Mouse (Mus musculus) lung, embryonic 14.5 days (tissue): ENCODE results near the gene Galnt6. TPM values are rescaled to one million over a fixed set of nuclear protein-coding genes. Genes with fewer than 3 reads are reported as not detected.

Experiments
- ATAC-seq: fragments of 200-750 bp; cut with Nextera tagmentation; 2 replicates; pipeline ENCODE4 v1.8.0; 2017; ENCODE audit warnings: mild to moderate bottlenecking, moderate TSS enrichment, moderate library complexity; ENCODE audit not compliant: insufficient read depth
- DNase-seq: peaks from one replicate; pipeline ENCODE4 v3.0.0-alpha.2; 2015
- H3K27ac ChIP-seq: fragments of 300-500 bp; sonication (generic); 2 replicates; pipeline ENCODE4 v1.5.1; 2014; ENCODE audit warnings: low read depth, mild to moderate bottlenecking, moderate library complexity
- H3K27me3 ChIP-seq: fragments of 300-500 bp; sonication (generic); 2 replicates; pipeline ENCODE4 v1.6.1; 2014; ENCODE audit warnings: low read length, control low read depth; ENCODE audit not compliant: insufficient read depth
- H3K36me3 ChIP-seq: fragments of 300-500 bp; sonication (generic); 2 replicates; pipeline ENCODE4 v1.6.1; 2014; ENCODE audit warnings: control low read depth; ENCODE audit not compliant: insufficient read depth
- H3K4me1 ChIP-seq: fragments of 300-500 bp; sonication (generic); 2 replicates; pipeline ENCODE4 v1.6.1; 2014; ENCODE audit warnings: antibody characterized with exemption, control low read depth; ENCODE audit not compliant: insufficient read depth
- H3K4me2 ChIP-seq: fragments of 300-500 bp; sonication (generic); 2 replicates; pipeline ENCODE4 v1.6.1; 2014; ENCODE audit warnings: mild to moderate bottlenecking
- H3K4me3 ChIP-seq: fragments of 300-500 bp; sonication (generic); 2 replicates; pipeline ENCODE4 v1.5.1; 2014; ENCODE audit warnings: low read depth, low read length
- H3K9ac ChIP-seq: fragments of 300-500 bp; sonication (generic); 2 replicates; pipeline ENCODE4 v1.6.1; 2014
- H3K9me3 ChIP-seq: fragments of 300-500 bp; sonication (generic); 2 replicates; pipeline ENCODE4 v1.6.1; 2016; ENCODE audit warnings: low read depth, low read length, control low read depth
- CTCF ChIP-seq: IDR thresholded peaks from 2 replicates; pipeline ENCODE4 v1.5.1; 2016; ENCODE audit warnings: antibody characterized with exemption, low read depth
- WGBS: fragments of 180-500 bp; shearing (Covaris S2); extraction: QIAGEN DNeasy Blood & Tissue Kit; methylation state at CpG from one replicate; pipeline ENCODE4 v1.1.7; 2014; 5-methylcytosine and 5-hydroxymethylcytosine counted together
- polyA plus RNA-seq: library from polyadenylated mRNA; unstranded; fragments of >200 nt; fragmentation: Nextera tagmentation; extraction: Ambion mirVana; gene quantifications from 2 replicates; pipeline ENCODE4 v1.2.1, GENCODE M21; 2014

Gene Galnt6
- polyA plus RNA-seq, 1 experiment from 2014 or later = 0.25 TPM

DNA sequence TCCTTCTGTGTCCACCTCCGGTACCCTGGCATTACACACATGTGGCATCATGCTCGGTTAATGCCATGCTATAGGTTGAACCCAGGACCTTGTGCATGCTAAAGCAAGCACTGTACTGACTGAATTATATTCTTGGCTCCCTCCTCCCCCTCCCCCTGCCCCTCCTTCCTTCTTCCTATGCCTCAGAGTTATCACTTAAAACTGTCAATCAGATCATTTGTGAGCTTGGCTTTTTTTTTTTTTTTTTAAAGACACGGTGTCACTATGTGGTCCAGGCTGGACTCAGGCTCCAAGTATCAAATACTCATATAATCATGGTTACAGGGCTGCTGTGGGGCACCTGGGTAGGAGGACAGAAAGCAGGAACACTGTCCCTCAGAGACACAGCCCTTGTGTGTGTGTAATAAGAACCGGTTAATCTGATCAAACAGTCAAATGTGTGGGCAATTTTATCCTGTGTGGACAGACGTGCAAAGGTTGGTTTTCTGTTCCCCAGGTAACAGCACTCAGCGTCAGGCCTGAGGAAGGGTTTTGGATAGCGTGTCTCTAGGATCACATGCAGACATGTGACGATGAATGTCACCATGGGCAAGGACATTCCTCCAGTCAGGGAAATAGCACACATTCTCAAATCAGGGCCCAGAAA, 20.6 kb downstream of the Galnt6 start:
- H3K36me3 ChIP-seq = no peaks in the 10 kb centered on the region

DNA sequence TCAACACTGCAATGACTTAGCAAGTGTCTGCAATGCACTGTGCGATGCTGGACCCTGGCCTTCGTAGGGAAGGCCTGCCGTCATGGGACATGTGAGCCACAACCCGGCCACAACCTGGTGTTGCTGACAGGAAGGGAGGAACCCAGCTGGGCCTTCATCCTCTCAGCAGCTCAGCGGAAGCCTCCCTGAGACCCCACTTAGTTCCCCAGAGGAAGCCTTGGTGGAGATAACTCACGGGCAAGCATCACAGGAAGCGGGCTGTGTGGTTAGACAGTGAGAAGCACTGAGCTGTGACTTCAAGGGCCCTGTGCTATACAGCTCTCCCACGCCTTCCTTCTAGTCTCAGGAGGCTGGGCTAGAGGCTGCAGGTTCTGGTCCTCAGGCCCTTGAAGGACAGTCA, 22.9 kb downstream of the Galnt6 start:
- WGBS = 61% methylated on average over 8 of the region's 8 CpGs
- no peak overlapping the region for H3K27ac ChIP-seq

More for the DNA sequence above, 20.6 kb downstream of the Galnt6 start:
- no peak overlapping the region for H3K4me2 ChIP-seq
- ATAC-seq = no peak
- TF ChIP-seq CTCF = no peak
- no peaks in the 10 kb centered on the region for H3K4me1 ChIP-seq
- DNase-seq = no peak
- H3K4me3 ChIP-seq = no peak overlapping the region
- 57% methylated on average over 8 of the region's 8 CpGs for WGBS
- peaks cover 7% of the 10 kb centered on the region for H3K27me3 ChIP-seq
- H3K9ac ChIP-seq = no peak overlapping the region
- no peak overlapping the region for H3K27ac ChIP-seq
- no peaks in the 10 kb centered on the region for H3K9me3 ChIP-seq

DNA sequence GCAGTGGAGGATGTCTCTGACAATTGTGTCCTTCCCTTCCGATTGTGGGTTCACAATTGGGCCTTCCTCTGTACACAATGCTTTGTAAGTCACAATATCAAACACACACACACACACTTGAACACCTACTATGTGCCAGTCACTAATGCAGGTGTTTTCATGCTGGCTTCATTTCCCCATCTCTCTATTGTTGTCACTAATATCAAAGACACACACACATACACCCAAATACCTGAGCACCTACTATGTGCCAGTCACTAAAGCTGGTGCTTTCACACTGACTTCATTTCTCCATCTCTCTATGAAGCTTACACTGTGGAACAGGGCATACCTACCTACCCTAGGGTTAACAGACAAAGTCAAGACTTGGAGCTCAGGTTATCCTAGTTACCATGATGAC, 23.8 kb downstream of the Galnt6 start:
- Histone ChIP-seq H3K4me3 (no peak overlapping the region), H3K27me3 (peaks cover 15% of the 10 kb centered on the region), H3K9ac (no peak overlapping the region), H3K4me2 (no peak overlapping the region), H3K36me3 (no peaks in the 10 kb centered on the region), H3K4me1 (no peaks in the 10 kb centered on the region), H3K9me3 (no peaks in the 10 kb centered on the region), H3K27ac (no peak overlapping the region)
- no peak for ATAC-seq
- TF ChIP-seq CTCF = no peak
- WGBS = 88% methylated on average over 1 of the region's 1 CpGs
- DNase-seq = no peak

More for the DNA sequence above, 22.9 kb downstream of the Galnt6 start:
- ATAC-seq (no peak), DNase-seq (no peak)
- Histone ChIP-seq H3K4me3 (no peak overlapping the region), H3K4me1 (no peaks in the 10 kb centered on the region), H3K36me3 (no peaks in the 10 kb centered on the region), H3K27me3 (peaks cover 15% of the 10 kb centered on the region), H3K9me3 (no peaks in the 10 kb centered on the region), H3K4me2 (no peak overlapping the region), H3K9ac (no peak overlapping the region)
- TF ChIP-seq CTCF = no peak

GRCm38 (mm10) chr15:100703913-100704312, 25.3 kb downstream of the Galnt6 start:
- H3K4me3 ChIP-seq = no peak overlapping the region
- no peaks in the 10 kb centered on the region for H3K36me3 ChIP-seq
- no peak overlapping the region for H3K27ac ChIP-seq
- H3K4me1 ChIP-seq = no peaks in the 10 kb centered on the region
- no peak overlapping the region for H3K9ac ChIP-seq
- peak overlapping the region; percentile 21; the same call in 1 of the 2 replicates for H3K4me2 ChIP-seq
- ATAC-seq (no peak), DNase-seq (no peak)
- H3K9me3 ChIP-seq = no peaks in the 10 kb centered on the region
- no peak for TF ChIP-seq CTCF
- WGBS = 7% methylated on average over 17 of the region's 17 CpGs
- peaks cover 15% of the 10 kb centered on the region for H3K27me3 ChIP-seq

DNA sequence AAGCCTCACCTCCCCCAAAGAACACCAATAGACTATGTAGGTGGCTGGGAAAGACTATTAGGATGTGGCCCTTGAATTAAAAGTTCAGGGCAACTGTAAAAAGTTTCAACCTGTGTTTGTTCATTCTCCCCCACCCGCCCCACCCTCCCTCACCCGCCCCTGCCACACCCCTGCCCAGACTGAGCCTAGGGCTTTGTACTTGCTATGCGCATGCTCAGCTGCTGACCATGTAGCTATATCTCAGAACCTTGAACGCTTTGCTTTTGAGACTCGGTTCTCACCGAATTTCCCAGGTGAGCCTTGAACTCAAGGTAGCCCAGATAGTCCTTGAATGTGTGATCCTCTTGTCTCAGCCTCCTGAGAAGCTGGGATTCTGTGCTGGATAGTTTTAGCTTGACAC, 27.3 kb downstream of the Galnt6 start:
- 68% methylated on average over 6 of the region's 6 CpGs for WGBS
- no peak overlapping the region for H3K27ac ChIP-seq
- ATAC-seq = no peak
- no peaks in the 10 kb centered on the region for H3K9me3 ChIP-seq
- no peak for TF ChIP-seq CTCF
- no peak overlapping the region for H3K4me3 ChIP-seq
- DNase-seq = no peak
- no peaks in the 10 kb centered on the region for H3K4me1 ChIP-seq
- H3K9ac ChIP-seq = no peak overlapping the region
- H3K4me2 ChIP-seq = no peak overlapping the region
- no peaks in the 10 kb centered on the region for H3K36me3 ChIP-seq
- H3K27me3 ChIP-seq = peaks cover 15% of the 10 kb centered on the region

DNA sequence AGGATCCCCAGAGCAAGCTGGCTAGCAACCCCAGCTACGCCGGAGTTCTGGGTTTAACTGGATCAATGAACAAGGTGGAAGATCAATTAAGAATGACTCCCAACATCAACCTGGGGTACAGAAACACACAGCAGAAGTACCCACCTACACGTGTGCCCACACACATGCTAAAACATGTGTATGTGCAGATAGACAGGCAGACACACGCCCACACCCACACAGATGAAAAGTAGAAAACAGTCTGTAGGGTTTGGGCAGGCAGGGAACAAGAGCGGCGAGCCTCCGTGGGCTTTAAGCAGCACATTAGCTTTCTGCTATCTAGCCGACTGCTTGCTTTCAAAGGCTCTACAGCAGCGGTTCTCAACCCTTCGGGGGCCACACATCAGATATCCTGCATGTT, 28.1 kb downstream of the Galnt6 start:
- Histone ChIP-seq H3K9ac (no peak overlapping the region), H3K36me3 (no peaks in the 10 kb centered on the region), H3K27me3 (peaks cover 15% of the 10 kb centered on the region), H3K4me2 (no peak overlapping the region), H3K27ac (no peak overlapping the region), H3K4me1 (no peaks in the 10 kb centered on the region), H3K4me3 (no peak overlapping the region), H3K9me3 (no peaks in the 10 kb centered on the region)
- ATAC-seq = no peak
- TF ChIP-seq CTCF = no peak
- WGBS = 57% methylated on average over 10 of the region's 10 CpGs
- no peak for DNase-seq

GRCm38 (mm10) chr15:100700424-100700823, 28.8 kb downstream of the Galnt6 start:
- H3K27ac ChIP-seq = no peak overlapping the region
- no peak for ATAC-seq
- H3K36me3 ChIP-seq = no peaks in the 10 kb centered on the region
- TF ChIP-seq CTCF = no peak
- no peaks in the 10 kb centered on the region for H3K4me1 ChIP-seq
- 71% methylated on average over 5 of the region's 5 CpGs for WGBS
- H3K4me2 ChIP-seq = no peak overlapping the region
- H3K27me3 ChIP-seq = peaks cover 15% of the 10 kb centered on the region
- H3K9me3 ChIP-seq = no peaks in the 10 kb centered on the region
- no peak for DNase-seq
- no peak overlapping the region for H3K4me3 ChIP-seq
- no peak overlapping the region for H3K9ac ChIP-seq
